Mouse (Mus musculus) forebrain, embryonic 11.5 days (tissue): ENCODE measurements around the gene Ndrg2. TPM values are rescaled to one million over a fixed set of nuclear protein-coding genes. Genes with fewer than 3 reads are reported as not detected.

ENCODE experiments used
- ATAC-seq: fragments of 200-750 bp; cut with Nextera tagmentation; replicated peaks from 2 replicates; pipeline ENCODE4 v1.8.0; 2017; ENCODE audit warnings: moderate TSS enrichment; ENCODE audit not compliant: low FRiP score
- DNase-seq: peaks from one replicate; pipeline ENCODE4 v3.0.0-alpha.2; 2017; ENCODE audit warnings: low spot score
- H3K27ac ChIP-seq: fragments of 300-500 bp; sonication (generic); 2 replicates; pipeline ENCODE4 v1.5.1; 2014; ENCODE audit warnings: low read depth, low read length
- H3K27me3 ChIP-seq: fragments of 300-500 bp; sonication (generic); 2 replicates; pipeline ENCODE4 v1.6.1; 2014; ENCODE audit warnings: mild to moderate bottlenecking, low read length, mixed read lengths; ENCODE audit not compliant: control insufficient read depth, insufficient read depth
- H3K36me3 ChIP-seq: fragments of 300-500 bp; sonication (generic); 2 replicates; pipeline ENCODE4 v1.6.1; 2014; ENCODE audit warnings: mild to moderate bottlenecking, low read length, moderate library complexity, mixed read lengths; ENCODE audit not compliant: control insufficient read depth, insufficient read depth
- H3K4me1 ChIP-seq: fragments of 300-500 bp; sonication (generic); replicated peaks from 2 replicates; pipeline ENCODE4 v1.6.1; 2014; ENCODE audit warnings: low read length, mixed read lengths; ENCODE audit not compliant: control insufficient read depth, insufficient read depth
- H3K4me2 ChIP-seq: fragments of 300-500 bp; sonication (generic); 2 replicates; pipeline ENCODE4 v1.6.1; 2014; ENCODE audit warnings: low read depth, mild to moderate bottlenecking, low read length, moderate library complexity, mixed read lengths; ENCODE audit not compliant: severe bottlenecking
- H3K4me3 ChIP-seq: fragments of 300-500 bp; sonication (generic); 2 replicates; pipeline ENCODE4 v1.5.1; 2014; ENCODE audit warnings: low read depth, low read length
- H3K9ac ChIP-seq: fragments of 300-500 bp; sonication (generic); 2 replicates; pipeline ENCODE4 v1.6.1; 2014; ENCODE audit warnings: low read length
- H3K9me3 ChIP-seq: fragments of 300-500 bp; sonication (generic); 2 replicates; pipeline ENCODE4 v1.6.1; 2016; ENCODE audit warnings: low read length, mixed read lengths; ENCODE audit not compliant: control insufficient read depth
- WGBS: fragments of 180-500 bp; shearing (Covaris S2); extraction: QIAGEN DNeasy Blood & Tissue Kit; methylation state at CpG from one replicate; pipeline ENCODE4 v1.1.7; 2014; 5-methylcytosine and 5-hydroxymethylcytosine counted together
- polyA plus RNA-seq: library from polyadenylated mRNA; unstranded; fragments of >200 nt; fragmentation: Nextera tagmentation; extraction: Ambion mirVana; gene quantifications from 2 replicates; pipeline ENCODE4 v1.2.1, GENCODE M21; 2014

The Ndrg2 gene
- polyA plus RNA-seq, 1 experiment from 2014 or later: 8.9 TPM

DNA sequence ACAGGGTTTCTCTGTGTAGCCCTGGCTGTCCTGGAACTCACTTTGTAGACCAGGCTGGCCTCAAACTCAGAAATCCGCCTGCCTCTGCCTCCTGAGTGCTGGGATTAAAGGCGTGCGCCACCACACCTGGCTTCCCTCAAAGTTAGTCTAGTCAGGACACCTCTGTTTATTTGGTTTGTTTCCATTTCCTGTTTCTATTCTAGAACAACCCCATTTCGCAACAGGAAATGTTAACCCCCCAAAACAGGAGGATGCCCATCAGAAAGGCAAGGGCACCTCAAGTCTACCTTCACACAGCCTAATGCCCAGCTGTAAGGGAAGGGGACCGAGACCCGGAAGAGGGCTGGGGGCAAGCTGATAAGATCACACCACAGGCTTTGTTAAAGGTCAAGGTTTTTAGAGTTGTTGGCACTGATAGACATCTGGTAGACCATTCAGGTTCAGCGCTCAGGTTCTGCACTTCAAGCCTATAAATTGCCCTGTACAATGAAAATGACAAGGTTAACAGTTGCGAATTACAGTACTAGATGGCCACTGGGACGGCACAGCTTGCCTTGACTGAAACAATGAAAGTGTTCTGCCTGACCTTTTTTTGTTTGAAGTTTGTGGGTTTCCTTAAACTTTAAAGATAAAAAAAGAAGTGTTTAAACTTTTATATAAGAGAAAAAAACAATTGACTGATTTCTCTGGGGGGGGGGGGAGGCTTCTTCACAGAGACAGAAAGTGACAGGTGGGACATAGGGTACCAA is 21.6 kb downstream of the Ndrg2 start, which contains the start of gene Slc39a2:
Slc39a2 (plus strand) TSS at position 699 of the 749 bp plus-strand sequence.
- Histone ChIP-seq H3K27me3 (no peaks in the 10 kb centered on the region), H3K36me3 (peaks cover 9% of the 10 kb centered on the region), H3K4me2 (no peak within 1 kb of the TSS), H3K27ac (no peak within 1 kb of the TSS), H3K4me3 (no peak within 1 kb of the TSS), H3K9me3 (no peaks in the 10 kb centered on the region), H3K9ac (no peak within 1 kb of the TSS), H3K4me1 (no peaks in the 10 kb centered on the region)
- DNase-seq (no peak), ATAC-seq (no peak)
- WGBS: 93% methylated on average over 9 of the region's 9 CpGs

- ATAC-seq (no peak), DNase-seq (no peak)
- H3K9ac ChIP-seq: no peak overlapping the region
- H3K27ac ChIP-seq: no peak overlapping the region
- H3K4me1 ChIP-seq: peaks cover 3% of the 10 kb centered on the region; the same call in 1 of the 2 replicates
- WGBS: 93% methylated on average over 6 of the region's 6 CpGs
- peaks cover 9% of the 10 kb centered on the region for H3K36me3 ChIP-seq
- no peak overlapping the region for H3K4me2 ChIP-seq
- no peaks in the 10 kb centered on the region for H3K27me3 ChIP-seq
- H3K4me3 ChIP-seq: no peak overlapping the region
- H3K9me3 ChIP-seq: no peaks in the 10 kb centered on the region
These were observed 24.1 kb downstream of the Ndrg2 start for GRCm38 (mm10) chr14:51889833-51890232.

DNA sequence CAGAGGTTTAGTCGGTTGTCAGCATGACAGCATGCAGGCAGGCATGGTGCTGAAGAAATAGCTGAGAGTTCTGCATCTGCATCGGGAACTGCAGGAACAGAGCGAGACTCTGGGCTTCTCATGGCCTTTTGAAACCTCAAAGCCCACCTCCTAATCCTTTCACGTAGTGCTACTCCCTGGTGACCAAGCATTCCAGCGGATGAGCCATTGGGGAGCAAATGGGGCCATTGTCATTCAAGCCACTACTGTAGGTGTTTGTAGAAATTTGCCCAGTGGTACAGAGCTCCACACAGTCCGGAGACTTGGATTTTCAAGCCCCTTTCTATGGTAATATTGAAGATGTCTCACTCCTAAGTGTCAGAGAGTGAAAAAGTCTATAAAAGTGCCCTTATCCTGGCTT is 27.9 kb downstream of the Ndrg2 start:
- H3K27ac ChIP-seq: no peak overlapping the region
- 47% methylated on average over 6 of the region's 6 CpGs for WGBS
- no peak overlapping the region for H3K9ac ChIP-seq
- no peak for ATAC-seq
- H3K27me3 ChIP-seq: no peaks in the 10 kb centered on the region
- DNase-seq: no peak
- peak overlapping the region; percentile 65; the same call in 1 of the 2 replicates for H3K4me3 ChIP-seq
- H3K9me3 ChIP-seq: no peaks in the 10 kb centered on the region
- H3K36me3 ChIP-seq: peaks cover 3% of the 10 kb centered on the region; the same call in 1 of the 2 replicates
- peak overlapping the region; percentile 87; the same call in 1 of the 2 replicates for H3K4me2 ChIP-seq
- H3K4me1 ChIP-seq: peaks cover 3% of the 10 kb centered on the region; the same call in 1 of the 2 replicates

GRCm38 (mm10) chr14:51884598-51885331 is 29.2 kb downstream of the Ndrg2 start, which contains the start of gene Mettl17:
Mettl17 (plus strand) TSS chr14:51884842.
- Histone ChIP-seq H3K9ac (peak within 1 kb of the TSS; percentile 72), H3K27ac (peak within 1 kb of the TSS; percentile 71), H3K4me1 (peaks cover 3% of the 10 kb centered on the region; the same call in 1 of the 2 replicates), H3K4me2 (peak within 1 kb of the TSS; percentile 87), H3K36me3 (peaks cover 3% of the 10 kb centered on the region; the same call in 1 of the 2 replicates), H3K4me3 (peak within 1 kb of the TSS; percentile 65), H3K9me3 (no peaks in the 10 kb centered on the region), H3K27me3 (no peaks in the 10 kb centered on the region)
- WGBS: 0% methylated on average over 43 of the region's 43 CpGs
- peak; percentile 97 for DNase-seq
- peak; percentile 96 for ATAC-seq

GRCm38 (mm10) chr14:51884031-51884544 is 29.9 kb downstream of the Ndrg2 start:
- Histone ChIP-seq H3K4me3 (peak overlapping the region; percentile 65), H3K27ac (peak overlapping the region; percentile 64), H3K9ac (peak overlapping the region; percentile 72), H3K9me3 (no peaks in the 10 kb centered on the region), H3K4me1 (peaks cover 3% of the 10 kb centered on the region; the same call in 1 of the 2 replicates), H3K4me2 (peak overlapping the region; percentile 87), H3K27me3 (no peaks in the 10 kb centered on the region), H3K36me3 (peaks cover 3% of the 10 kb centered on the region; the same call in 1 of the 2 replicates)
- DNase-seq (no peak), ATAC-seq (peak; percentile 65)
- WGBS: 2% methylated on average over 14 of the region's 14 CpGs

DNA sequence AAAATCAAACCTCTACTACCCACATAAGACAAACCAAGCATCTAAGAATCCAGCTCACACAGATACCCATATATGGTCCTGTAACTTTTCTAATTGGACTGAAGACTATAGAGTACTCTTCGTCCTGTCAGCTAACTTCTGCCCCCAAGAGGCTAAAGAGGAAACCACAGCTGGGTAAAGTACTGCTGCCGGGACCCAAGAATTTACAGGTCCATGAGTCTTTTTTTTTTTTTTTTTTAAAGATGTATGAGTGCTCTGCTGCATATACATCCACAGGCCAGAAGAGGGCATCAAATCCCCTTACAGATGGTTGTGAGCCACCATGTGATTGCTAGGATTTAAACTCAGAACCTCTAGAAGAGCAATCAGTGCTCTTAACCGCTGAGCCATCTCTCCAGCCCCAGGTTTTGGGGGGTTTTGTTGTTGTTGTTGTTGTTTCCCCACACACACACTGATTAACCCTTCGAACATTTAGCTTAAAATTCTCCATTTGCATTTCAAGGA is 30.4 kb downstream of the Ndrg2 start:
- H3K27me3 ChIP-seq: no peaks in the 10 kb centered on the region
- DNase-seq: peak; percentile 80
- peaks cover 1% of the 10 kb centered on the region; the same call in 1 of the 2 replicates for H3K36me3 ChIP-seq
- H3K4me1 ChIP-seq: peaks cover 3% of the 10 kb centered on the region; the same call in 1 of the 2 replicates
- peak overlapping the region; percentile 87; the same call in 1 of the 2 replicates for H3K4me2 ChIP-seq
- H3K27ac ChIP-seq: peak overlapping the region; percentile 64
- H3K9me3 ChIP-seq: no peaks in the 10 kb centered on the region
- H3K4me3 ChIP-seq: peak overlapping the region; percentile 65
- H3K9ac ChIP-seq: peak overlapping the region; percentile 72
- peak; percentile 59 for ATAC-seq
- 0% methylated on average over 4 of the region's 4 CpGs for WGBS

DNA sequence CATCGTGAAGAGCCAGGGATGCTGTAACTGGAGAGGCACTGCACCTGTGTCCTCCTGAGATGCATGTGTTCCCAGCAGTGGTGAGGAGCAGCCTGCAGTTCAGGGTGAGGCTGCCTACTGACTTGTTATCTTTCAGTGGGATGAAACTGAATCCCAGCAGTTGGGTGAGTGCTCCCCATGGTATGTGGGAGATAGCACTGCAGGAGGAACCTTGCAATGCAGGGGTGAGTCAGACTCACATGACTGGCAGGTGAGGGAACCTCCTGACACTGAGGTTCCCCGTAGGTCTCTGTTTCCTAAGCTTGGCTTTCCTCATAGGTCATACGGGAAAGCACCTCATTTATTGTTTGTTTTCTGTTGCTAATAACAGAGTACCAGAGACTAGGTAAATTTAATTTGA is 36.4 kb downstream of the Ndrg2 start:
- Histone ChIP-seq H3K4me3 (no peak overlapping the region), H3K4me1 (no peaks in the 10 kb centered on the region), H3K27ac (no peak overlapping the region), H3K27me3 (no peaks in the 10 kb centered on the region), H3K4me2 (no peak overlapping the region), H3K36me3 (no peaks in the 10 kb centered on the region), H3K9ac (no peak overlapping the region), H3K9me3 (no peaks in the 10 kb centered on the region)
- 86% methylated on average over 3 of the region's 3 CpGs for WGBS
- ATAC-seq: no peak
- no peak for DNase-seq

DNA sequence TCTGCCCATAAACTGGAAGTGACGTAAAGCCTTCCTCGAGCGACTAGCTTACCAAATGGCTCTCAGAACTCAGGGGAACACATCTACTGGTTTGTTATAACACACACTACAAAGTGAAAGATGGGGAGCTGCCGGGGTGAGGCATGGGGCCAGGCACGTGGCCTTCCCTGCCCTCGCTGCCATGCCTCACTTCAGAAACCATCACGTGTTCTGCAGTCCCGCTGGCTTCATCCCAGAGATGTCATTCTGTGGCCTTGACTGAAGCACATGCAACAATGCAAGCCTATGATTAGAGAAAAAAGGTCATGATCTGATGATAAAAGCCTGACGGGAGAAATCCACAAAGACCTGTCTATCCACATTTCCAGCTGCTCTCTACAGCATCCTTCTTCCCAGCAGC is 42.2 kb downstream of the Ndrg2 start:
- H3K9ac ChIP-seq: no peak overlapping the region
- DNase-seq: no peak
- ATAC-seq: no peak
- no peak overlapping the region for H3K27ac ChIP-seq
- no peak overlapping the region for H3K4me2 ChIP-seq
- WGBS: 85% methylated on average over 9 of the region's 9 CpGs
- no peaks in the 10 kb centered on the region for H3K27me3 ChIP-seq
- H3K9me3 ChIP-seq: no peaks in the 10 kb centered on the region
- H3K36me3 ChIP-seq: no peaks in the 10 kb centered on the region
- no peak overlapping the region for H3K4me3 ChIP-seq
- no peaks in the 10 kb centered on the region for H3K4me1 ChIP-seq
